Mouse (Mus musculus) bone marrow macrophage, adult 2 months (primary cell): ENCODE measurements around the gene Msl1. TPM values are rescaled to one million over a fixed set of nuclear protein-coding genes. Genes with fewer than 3 reads are reported as not detected.
A peak's percentile ranks its signal among the peaks of the same experiment; 100 is the strongest.

Source experiments
- H3K27ac ChIP-seq: 2 replicates; pipeline ENCODE4 v1.5.1; 2012; ENCODE audit warnings: low read depth, low read length; ENCODE audit not compliant: insufficient read depth
- H3K4me1 ChIP-seq: 2 replicates; pipeline ENCODE4 v1.6.1; 2012; ENCODE audit warnings: low read length; ENCODE audit not compliant: control insufficient read depth, insufficient read depth
- H3K4me3 ChIP-seq: 2 replicates; pipeline ENCODE4 v1.5.1; 2012; ENCODE audit warnings: mild to moderate bottlenecking, low read length, moderate library complexity; ENCODE audit not compliant: insufficient read depth
- CTCF ChIP-seq: IDR thresholded peaks from 2 replicates; pipeline ENCODE4 v1.5.1; 2012; ENCODE audit warnings: low read depth, mild to moderate bottlenecking, low read length, moderate library complexity
- POLR2A ChIP-seq: IDR thresholded peaks from 2 replicates; pipeline ENCODE4 v1.6.1; 2012; ENCODE audit warnings: mild to moderate bottlenecking, low read depth, low read length, borderline replicate concordance
- polyA plus RNA-seq: library from polyadenylated mRNA; stranded (reverse); fragments of >200 nt; gene quantifications from 2 replicates; pipeline ENCODE4 v1.2.4, GENCODE M21; 2012; ENCODE audit not compliant: missing spikeins, insufficient read depth, insufficient read length

Msl1 gene
- polyA plus RNA-seq, 1 experiment, result 79.3 TPM

- Histone ChIP-seq H3K27ac (no peak within 1 kb of the TSS), H3K4me3 (peak within 1 kb of the TSS; percentile 81), H3K4me1 (no peaks in the 10 kb centered on the region)
- TF ChIP-seq POLR2A (no peak), CTCF (no peak)
These were observed 41.4 kb downstream of the Msl1 start, which contains the start of gene Rapgefl1 for GRCm38 (mm10) chr11:98836651-98837141. Gene Rapgefl1 (plus strand): TSS chr11:98836785.

- H3K4me1 ChIP-seq, result no peaks in the 10 kb centered on the region
- H3K27ac ChIP-seq, result no peak overlapping the region
- TF ChIP-seq CTCF, result no peak
- TF ChIP-seq POLR2A, result no peak
- H3K4me3 ChIP-seq, result peak overlapping the region; percentile 36
These were observed 42.0 kb downstream of the Msl1 start for GRCm38 (mm10) chr11:98837231-98837704.

DNA sequence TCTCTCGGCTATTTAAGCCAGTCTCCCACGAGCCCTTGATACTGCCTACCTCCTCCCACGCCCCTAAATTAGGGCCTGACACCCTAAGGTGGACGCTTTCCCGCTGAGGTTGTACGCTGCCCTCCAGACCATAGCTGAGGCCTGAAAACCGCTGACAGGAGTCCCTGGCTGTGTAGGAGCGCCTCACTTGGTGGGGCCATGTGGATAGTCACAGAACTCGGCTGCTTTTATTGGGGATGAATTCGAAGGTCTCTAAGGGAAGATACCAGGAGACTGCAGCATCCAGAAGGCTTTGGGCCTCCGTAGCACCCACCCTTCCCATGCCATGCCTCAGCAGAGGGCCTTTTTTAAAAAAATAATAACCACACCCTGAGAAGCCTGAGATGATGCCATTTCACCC is 42.6 kb downstream of the Msl1 start:
- Histone ChIP-seq H3K4me1 (no peaks in the 10 kb centered on the region), H3K4me3 (no peak overlapping the region), H3K27ac (no peak overlapping the region)
- TF ChIP-seq POLR2A (no peak), CTCF (no peak)

DNA sequence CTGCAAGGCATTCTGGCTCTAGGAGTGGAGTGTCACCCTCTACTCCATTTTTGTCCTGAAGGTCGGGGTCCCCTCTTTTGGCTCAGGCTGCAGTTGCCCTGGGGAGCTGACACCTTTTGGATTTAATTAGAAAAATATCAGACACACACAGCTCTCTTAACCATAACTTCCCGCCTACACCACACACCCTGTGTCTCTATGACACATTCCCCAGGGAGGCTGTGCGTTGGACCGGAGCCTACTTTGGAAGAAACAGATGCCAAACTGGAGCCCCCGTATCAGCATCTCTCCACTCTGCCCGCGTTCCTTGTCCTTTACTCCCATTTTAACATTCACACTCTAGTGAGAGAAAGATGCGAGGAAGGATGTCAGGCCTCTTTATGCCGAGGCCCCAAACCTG is 43.2 kb downstream of the Msl1 start:
- Histone ChIP-seq H3K4me1 (no peaks in the 10 kb centered on the region), H3K4me3 (no peak overlapping the region), H3K27ac (no peak overlapping the region)
- TF ChIP-seq POLR2A (no peak), CTCF (no peak)

GRCm38 (mm10) chr11:98839402-98839801 is 44.1 kb downstream of the Msl1 start:
- no peak overlapping the region for H3K4me3 ChIP-seq
- no peak for TF ChIP-seq CTCF
- no peak for TF ChIP-seq POLR2A
- H3K4me1 ChIP-seq, result no peaks in the 10 kb centered on the region
- no peak overlapping the region for H3K27ac ChIP-seq

DNA sequence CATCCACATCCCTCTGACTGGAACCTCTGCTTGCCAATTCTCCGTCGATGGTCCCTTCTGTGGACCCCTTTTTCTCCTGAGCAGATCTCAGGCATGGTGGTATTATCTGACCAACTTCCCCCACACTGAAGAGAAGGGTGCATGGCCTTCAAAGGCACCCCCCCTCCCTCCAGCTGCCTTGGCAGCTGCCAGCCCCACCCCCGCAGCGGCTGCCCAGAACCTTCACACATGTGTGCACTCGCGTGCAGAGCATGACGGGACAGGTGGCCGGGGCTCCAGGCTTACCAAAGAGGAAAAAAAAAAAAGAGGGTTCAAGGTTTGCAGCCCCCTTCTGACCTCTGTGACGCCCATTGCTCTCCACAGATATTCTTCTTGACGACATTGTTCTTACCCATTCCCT is 44.6 kb downstream of the Msl1 start:
- H3K27ac ChIP-seq, result no peak overlapping the region
- TF ChIP-seq POLR2A (no peak), CTCF (no peak)
- H3K4me3 ChIP-seq, result no peak overlapping the region
- no peaks in the 10 kb centered on the region for H3K4me1 ChIP-seq

DNA sequence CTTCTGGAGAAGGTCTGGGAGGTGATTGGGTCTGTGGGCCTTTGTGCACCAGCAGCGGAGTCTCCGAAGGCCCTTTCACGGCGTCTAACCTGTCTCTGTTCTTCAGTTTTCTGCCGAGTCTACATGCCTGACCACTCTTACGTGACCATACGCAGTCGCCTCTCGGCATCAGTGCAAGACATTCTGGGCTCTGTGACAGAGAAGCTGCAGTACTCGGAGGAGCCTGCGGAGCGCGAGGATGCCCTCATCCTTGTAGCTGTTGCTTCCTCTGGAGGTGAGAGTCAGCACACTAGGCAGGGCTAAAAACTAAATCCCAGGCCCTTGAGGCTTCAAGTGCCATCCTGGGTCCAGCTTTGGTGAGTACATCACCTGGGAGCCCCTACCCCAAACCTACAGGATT is 50.7 kb downstream of the Msl1 start:
- H3K27ac ChIP-seq, result no peak overlapping the region
- H3K4me3 ChIP-seq, result no peak overlapping the region
- TF ChIP-seq CTCF (no peak), POLR2A (no peak)
- no peaks in the 10 kb centered on the region for H3K4me1 ChIP-seq

DNA sequence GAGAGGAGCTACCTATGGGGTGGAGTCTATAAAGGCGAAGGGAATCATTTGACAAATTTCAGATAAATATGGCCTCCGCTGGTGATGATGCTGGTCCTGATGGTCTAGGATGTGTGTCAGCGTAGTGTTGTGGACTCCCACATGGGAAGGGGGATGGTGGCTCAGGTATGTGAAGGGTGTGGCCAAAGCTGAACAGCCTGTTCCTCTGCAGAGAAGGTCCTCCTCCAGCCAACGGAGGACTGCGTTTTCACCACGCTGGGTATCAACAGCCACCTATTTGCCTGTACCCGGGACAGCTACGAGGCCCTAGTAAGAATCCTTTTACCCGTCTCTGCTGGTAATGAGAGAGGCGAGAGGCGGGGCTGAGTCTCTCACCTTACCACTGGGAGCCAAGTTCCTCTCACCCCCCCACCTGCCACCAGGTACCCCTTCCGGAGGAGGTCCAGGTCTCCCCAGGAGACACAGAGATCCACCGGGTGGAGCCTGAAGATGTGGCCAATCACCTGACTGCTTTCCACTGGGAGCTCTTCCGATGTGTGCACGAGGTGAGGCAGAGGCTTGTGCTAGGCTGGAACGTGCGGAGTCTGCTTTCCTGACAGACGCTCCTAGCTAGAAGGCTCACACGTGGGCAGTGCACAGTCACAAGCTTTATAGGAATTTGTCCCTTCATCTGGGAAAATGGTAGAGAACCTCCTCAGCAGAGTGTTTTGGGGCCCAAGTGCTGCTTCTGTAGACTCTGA is 51.7 kb downstream of the Msl1 start:
- H3K27ac ChIP-seq, result no peak overlapping the region
- no peak for TF ChIP-seq POLR2A
- TF ChIP-seq CTCF, result no peak
- no peak overlapping the region for H3K4me3 ChIP-seq
- H3K4me1 ChIP-seq, result no peaks in the 10 kb centered on the region

- TF ChIP-seq CTCF (no peak), POLR2A (no peak)
- H3K4me1 ChIP-seq, result no peaks in the 10 kb centered on the region
- no peak overlapping the region for H3K27ac ChIP-seq
- H3K4me3 ChIP-seq, result no peak overlapping the region
These were observed 54.0 kb downstream of the Msl1 start for GRCm38 (mm10) chr11:98849196-98849894.
